Mouse (Mus musculus): Measurements from ENCODE around the gene Fbxl15. TPM values are rescaled to one million over a fixed set of nuclear protein-coding genes. Genes with fewer than 3 reads are reported as not detected.

Fbxl15 gene
- 21.5 and 23.5 TPM in 2 replicates for polyA plus RNA-seq (2012; rRNA removed)

- Histone ChIP-seq H3K4me3 (ENCODE audit: control insufficient read depth, low read depth, low read length) (peak within 1 kb of the TSS; percentile 91), H3K27me3 (ENCODE audit: control insufficient read depth, insufficient read depth, low read length) (no peaks in the 10 kb centered on the region), H3K27ac (ENCODE audit: control insufficient read depth, insufficient read depth, low read depth, low read length) (peak within 1 kb of the TSS; percentile 85), H3K36me3 (ENCODE audit: control insufficient read depth, insufficient read depth, low read length) (no peaks in the 10 kb centered on the region), H3K4me1 (ENCODE audit: control insufficient read depth, insufficient read depth, low read length) (peaks cover 18% of the 10 kb centered on the region)
- TF ChIP-seq POLR2A (IDR thresholded peaks at IDR 0.05; ENCODE audit: control insufficient read depth, low read depth, low read length) (peak; percentile 91), CTCF (IDR thresholded peaks at IDR 0.05; ENCODE audit: control insufficient read depth, insufficient read depth, insufficient replicate concordance, low read depth, low read length) (no peak)
Measured at GRCm38 (mm10) chr19:46328081-46329030, at the start of gene Fbxl15. Gene Fbxl15, plus strand, starts transcription at chr19:46328184.

GRCm38 (mm10) chr19:46282081-46282849 lies 45.7 kb upstream of the Fbxl15 start:
- H3K4me3 ChIP-seq (ENCODE audit: control insufficient read depth, low read depth, low read length): no peak overlapping the region
- no peaks in the 10 kb centered on the region for H3K4me1 ChIP-seq (ENCODE audit: control insufficient read depth, insufficient read depth, low read length)
- peaks cover 4% of the 10 kb centered on the region for H3K36me3 ChIP-seq (ENCODE audit: control insufficient read depth, insufficient read depth, low read length)
- TF ChIP-seq CTCF (IDR thresholded peaks at IDR 0.05; ENCODE audit: control insufficient read depth, insufficient read depth, insufficient replicate concordance, low read depth, low read length) (no peak), POLR2A (IDR thresholded peaks at IDR 0.05; ENCODE audit: control insufficient read depth, low read depth, low read length) (no peak)
- H3K27me3 ChIP-seq (ENCODE audit: control insufficient read depth, insufficient read depth, low read length): no peaks in the 10 kb centered on the region
- no peak overlapping the region for H3K27ac ChIP-seq (ENCODE audit: control insufficient read depth, insufficient read depth, low read depth, low read length)

- Histone ChIP-seq H3K4me3 (ENCODE audit: control insufficient read depth, low read depth, low read length) (no peak overlapping the region), H3K27ac (ENCODE audit: control insufficient read depth, insufficient read depth, low read depth, low read length) (no peak overlapping the region), H3K27me3 (ENCODE audit: control insufficient read depth, insufficient read depth, low read length) (no peaks in the 10 kb centered on the region), H3K36me3 (ENCODE audit: control insufficient read depth, insufficient read depth, low read length) (peaks cover 2% of the 10 kb centered on the region), H3K4me1 (ENCODE audit: control insufficient read depth, insufficient read depth, low read length) (no peaks in the 10 kb centered on the region)
- TF ChIP-seq POLR2A (IDR thresholded peaks at IDR 0.05; ENCODE audit: control insufficient read depth, low read depth, low read length) (no peak), CTCF (IDR thresholded peaks at IDR 0.05; ENCODE audit: control insufficient read depth, insufficient read depth, insufficient replicate concordance, low read depth, low read length) (no peak)
Measured at GRCm38 (mm10) chr19:46284686-46285085, 43.3 kb upstream of the Fbxl15 start.

DNA sequence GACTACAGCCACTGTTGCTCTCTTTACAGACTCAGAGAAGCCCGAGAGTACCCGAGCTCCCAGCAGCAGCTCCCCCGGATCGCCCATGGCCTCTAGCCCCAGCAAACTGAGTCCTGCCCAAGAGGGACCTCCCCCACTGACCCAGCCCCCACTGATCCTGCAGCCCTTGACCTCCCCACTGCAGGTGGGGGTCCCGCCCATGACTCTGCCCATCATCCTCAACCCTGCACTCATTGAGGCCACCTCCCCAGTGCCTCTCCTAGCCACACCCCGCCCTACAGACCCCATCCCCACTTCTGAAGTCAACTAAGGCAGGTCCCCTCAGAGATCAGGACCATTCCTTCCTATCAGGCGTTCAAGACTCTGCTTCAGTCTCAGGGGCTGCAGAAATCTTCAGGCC lies 42.4 kb upstream of the Fbxl15 start:
- Histone ChIP-seq H3K27me3 (ENCODE audit: control insufficient read depth, insufficient read depth, low read length) (no peaks in the 10 kb centered on the region), H3K4me3 (ENCODE audit: control insufficient read depth, low read depth, low read length) (no peak overlapping the region), H3K36me3 (ENCODE audit: control insufficient read depth, insufficient read depth, low read length) (peaks cover 2% of the 10 kb centered on the region), H3K4me1 (ENCODE audit: control insufficient read depth, insufficient read depth, low read length) (no peaks in the 10 kb centered on the region), H3K27ac (ENCODE audit: control insufficient read depth, insufficient read depth, low read depth, low read length) (no peak overlapping the region)
- TF ChIP-seq CTCF (IDR thresholded peaks at IDR 0.05; ENCODE audit: control insufficient read depth, insufficient read depth, insufficient replicate concordance, low read depth, low read length) (no peak), POLR2A (IDR thresholded peaks at IDR 0.05; ENCODE audit: control insufficient read depth, low read depth, low read length) (no peak)

GRCm38 (mm10) chr19:46286047-46286446 lies 41.9 kb upstream of the Fbxl15 start:
- no peak overlapping the region for H3K4me3 ChIP-seq (ENCODE audit: control insufficient read depth, low read depth, low read length)
- H3K27me3 ChIP-seq (ENCODE audit: control insufficient read depth, insufficient read depth, low read length): no peaks in the 10 kb centered on the region
- no peak for TF ChIP-seq CTCF (IDR thresholded peaks at IDR 0.05; ENCODE audit: control insufficient read depth, insufficient read depth, insufficient replicate concordance, low read depth, low read length)
- no peak for TF ChIP-seq POLR2A (IDR thresholded peaks at IDR 0.05; ENCODE audit: control insufficient read depth, low read depth, low read length)
- peaks cover 2% of the 10 kb centered on the region for H3K36me3 ChIP-seq (ENCODE audit: control insufficient read depth, insufficient read depth, low read length)
- H3K27ac ChIP-seq (ENCODE audit: control insufficient read depth, insufficient read depth, low read depth, low read length): no peak overlapping the region
- no peaks in the 10 kb centered on the region for H3K4me1 ChIP-seq (ENCODE audit: control insufficient read depth, insufficient read depth, low read length)

- Histone ChIP-seq H3K4me1 (ENCODE audit: control insufficient read depth, insufficient read depth, low read length) (no peaks in the 10 kb centered on the region), H3K4me3 (ENCODE audit: control insufficient read depth, low read depth, low read length) (no peak overlapping the region), H3K27ac (ENCODE audit: control insufficient read depth, insufficient read depth, low read depth, low read length) (no peak overlapping the region), H3K36me3 (ENCODE audit: control insufficient read depth, insufficient read depth, low read length) (peaks cover 2% of the 10 kb centered on the region), H3K27me3 (ENCODE audit: control insufficient read depth, insufficient read depth, low read length) (no peaks in the 10 kb centered on the region)
- TF ChIP-seq POLR2A (IDR thresholded peaks at IDR 0.05; ENCODE audit: control insufficient read depth, low read depth, low read length) (no peak), CTCF (IDR thresholded peaks at IDR 0.05; ENCODE audit: control insufficient read depth, insufficient read depth, insufficient replicate concordance, low read depth, low read length) (no peak)
Measured at GRCm38 (mm10) chr19:46286926-46287325, 41.1 kb upstream of the Fbxl15 start.

DNA sequence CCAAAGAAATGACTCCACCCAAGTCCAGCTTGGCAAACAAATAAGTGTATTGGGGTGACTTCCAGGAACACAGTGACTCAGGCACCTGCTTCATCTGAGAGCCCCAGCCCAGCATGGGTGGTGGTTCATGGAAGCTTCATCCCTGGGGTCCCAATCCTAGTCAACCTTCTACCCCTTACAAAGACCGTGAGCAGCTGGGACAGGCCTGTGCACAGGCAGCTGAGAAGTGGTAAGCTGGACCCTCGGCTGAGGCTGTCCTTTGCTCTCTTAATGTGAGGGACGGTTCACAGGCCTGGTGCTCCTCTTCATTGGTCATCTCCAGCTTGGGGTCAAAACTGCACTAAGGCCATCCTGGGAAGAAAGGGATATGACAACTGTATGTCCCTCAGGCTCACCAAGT lies 40.4 kb upstream of the Fbxl15 start:
- TF ChIP-seq POLR2A (IDR thresholded peaks at IDR 0.05; ENCODE audit: control insufficient read depth, low read depth, low read length) (no peak), CTCF (IDR thresholded peaks at IDR 0.05; ENCODE audit: control insufficient read depth, insufficient read depth, insufficient replicate concordance, low read depth, low read length) (no peak)
- Histone ChIP-seq H3K4me3 (ENCODE audit: control insufficient read depth, low read depth, low read length) (no peak overlapping the region), H3K27me3 (ENCODE audit: control insufficient read depth, insufficient read depth, low read length) (no peaks in the 10 kb centered on the region), H3K4me1 (ENCODE audit: control insufficient read depth, insufficient read depth, low read length) (no peaks in the 10 kb centered on the region), H3K27ac (ENCODE audit: control insufficient read depth, insufficient read depth, low read depth, low read length) (no peak overlapping the region), H3K36me3 (ENCODE audit: control insufficient read depth, insufficient read depth, low read length) (no peaks in the 10 kb centered on the region; the same call in none of the 2 replicates)

Data from testis, adult 2 months (tissue).